Mouse (Mus musculus) megakaryocyte, embryonic 14.5 days (primary cell): ENCODE measurements around the gene Fam20b. TPM values are rescaled to one million over a fixed set of nuclear protein-coding genes. Genes with fewer than 3 reads are reported as not detected.

Experiments used
- H3K27me3 ChIP-seq: replicated peaks from 2 replicates; pipeline ENCODE3; 2012; ENCODE audit warnings: inconsistent platforms
- H3K36me3 ChIP-seq: replicated peaks from 2 replicates; pipeline ENCODE3; 2012; ENCODE audit warnings: low read length, inconsistent platforms, mixed read lengths
- H3K4me1 ChIP-seq: 2 replicates; pipeline ENCODE4 v1.6.1; 2012; ENCODE audit warnings: inconsistent platforms
- H3K4me3 ChIP-seq: replicated peaks from 2 replicates; pipeline ENCODE3; 2012; ENCODE audit warnings: moderate library complexity, mild to moderate bottlenecking, inconsistent platforms
- H3K9me3 ChIP-seq: 2 replicates; pipeline ENCODE4 v1.6.1; 2012; ENCODE audit warnings: inconsistent platforms
- FLI1 ChIP-seq: IDR thresholded peaks from 2 replicates; pipeline ENCODE4 v1.6.1; 2012; ENCODE audit warnings: low read length, inconsistent platforms, mixed read lengths
- GATA1 ChIP-seq: IDR thresholded peaks from 3 replicates; pipeline ENCODE4 v1.6.1; 2012; ENCODE audit warnings: mixed read lengths, low read length, inconsistent platforms, borderline replicate concordance
- polyA plus RNA-seq: library from polyadenylated mRNA; stranded (reverse); fragments of >175 nt; gene quantifications from 2 replicates; pipeline ENCODE4 v1.2.3, GENCODE M21; 2012; ENCODE audit warnings: low replicate concordance; ENCODE audit not compliant: insufficient read depth

Gene Fam20b
- polyA plus RNA-seq, result 1.3 and 6.0 TPM in 2 replicates

GRCm38 (mm10) chr1:156718950-156719805, at the start of gene Fam20b:
Fam20b (minus strand) TSS chr1:156719086.
- H3K4me1 ChIP-seq, result peaks cover 73% of the 10 kb centered on the region
- TF ChIP-seq FLI1 (no peak), GATA1 (no peak)
- no peaks in the 10 kb centered on the region for H3K9me3 ChIP-seq
- peaks cover 2% of the 10 kb centered on the region for H3K27me3 ChIP-seq
- peaks cover 18% of the 10 kb centered on the region for H3K36me3 ChIP-seq
- peak within 1 kb of the TSS; percentile 95 for H3K4me3 ChIP-seq

DNA sequence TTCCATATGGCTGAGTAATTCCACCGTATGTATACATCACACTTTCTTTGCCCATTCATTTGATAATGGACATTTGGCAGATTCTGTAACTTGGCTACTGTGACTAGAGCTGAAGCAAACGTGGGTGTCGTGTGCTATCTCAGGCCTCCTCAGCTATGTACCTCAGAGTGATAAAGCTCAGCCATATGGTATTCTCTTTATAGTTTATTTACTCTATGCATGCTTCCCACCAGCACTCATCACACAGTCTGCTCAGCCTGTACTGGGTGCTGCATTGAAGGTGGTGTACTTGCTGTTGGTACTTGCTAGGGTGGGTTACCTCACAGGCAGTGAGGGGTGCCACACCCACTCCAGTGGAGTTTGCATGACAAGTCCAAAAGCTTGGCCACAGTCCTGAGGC, 46.4 kb upstream of the Fam20b start:
- H3K27me3 ChIP-seq, result peaks cover 21% of the 10 kb centered on the region
- no peaks in the 10 kb centered on the region for H3K36me3 ChIP-seq
- TF ChIP-seq FLI1 (no peak), GATA1 (no peak)
- H3K4me3 ChIP-seq, result no peak overlapping the region
- H3K9me3 ChIP-seq, result peaks cover 53% of the 10 kb centered on the region
- H3K4me1 ChIP-seq, result no peaks in the 10 kb centered on the region

DNA sequence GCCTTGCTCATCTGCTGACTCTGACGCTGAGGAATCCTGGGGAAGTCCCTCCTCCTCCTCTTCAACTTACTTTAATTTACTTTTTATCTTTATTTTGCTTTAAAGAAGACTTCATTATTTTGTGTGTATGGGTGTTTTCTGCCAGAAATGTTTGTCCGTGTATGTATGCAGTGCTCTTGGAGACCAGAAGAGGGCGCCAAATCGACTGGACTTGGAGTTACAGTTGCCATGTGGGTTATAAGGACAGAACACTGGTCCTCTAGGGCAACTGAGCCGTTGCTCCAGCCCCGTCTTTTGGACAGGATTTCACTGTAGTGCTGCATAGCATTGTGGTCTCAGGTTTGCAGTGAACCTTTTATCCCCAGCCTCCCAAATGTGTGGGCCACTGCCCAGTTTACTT, 45.7 kb upstream of the Fam20b start:
- Histone ChIP-seq H3K4me3 (no peak overlapping the region), H3K36me3 (no peaks in the 10 kb centered on the region), H3K9me3 (peaks cover 48% of the 10 kb centered on the region), H3K4me1 (no peaks in the 10 kb centered on the region), H3K27me3 (peaks cover 15% of the 10 kb centered on the region)
- TF ChIP-seq FLI1 (no peak), GATA1 (no peak)

DNA sequence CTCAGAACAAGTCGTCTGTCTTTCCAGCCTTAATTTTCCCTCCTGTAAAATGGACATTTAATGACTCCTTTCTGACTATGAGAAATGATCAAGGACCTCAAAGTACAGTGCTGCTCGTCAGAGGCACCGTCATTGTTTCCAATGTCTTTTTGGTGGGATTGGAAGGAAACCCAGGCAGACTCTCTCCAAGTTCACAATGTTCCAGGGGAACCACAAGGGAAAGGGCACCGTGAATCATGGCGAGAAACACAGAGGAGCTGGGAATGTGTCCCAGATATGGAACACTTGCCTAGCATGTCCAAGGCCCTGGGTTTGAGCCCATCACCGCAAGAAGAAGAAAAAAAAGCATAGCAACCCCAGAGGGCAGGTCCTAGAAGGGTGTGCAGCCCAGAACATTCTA, 44.4 kb upstream of the Fam20b start:
- Histone ChIP-seq H3K4me3 (no peak overlapping the region), H3K36me3 (no peaks in the 10 kb centered on the region), H3K27me3 (peaks cover 16% of the 10 kb centered on the region), H3K4me1 (peaks cover 2% of the 10 kb centered on the region; the same call in 1 of the 2 replicates), H3K9me3 (peaks cover 36% of the 10 kb centered on the region)
- TF ChIP-seq GATA1 (no peak), FLI1 (no peak)

- no peaks in the 10 kb centered on the region for H3K36me3 ChIP-seq
- no peak overlapping the region for H3K4me3 ChIP-seq
- TF ChIP-seq GATA1 (no peak), FLI1 (no peak)
- peaks cover 3% of the 10 kb centered on the region; the same call in 1 of the 2 replicates for H3K4me1 ChIP-seq
- H3K9me3 ChIP-seq, result peaks cover 22% of the 10 kb centered on the region
- peaks cover 20% of the 10 kb centered on the region for H3K27me3 ChIP-seq
Measured at GRCm38 (mm10) chr1:156761430-156761801, 42.5 kb upstream of the Fam20b start.

DNA sequence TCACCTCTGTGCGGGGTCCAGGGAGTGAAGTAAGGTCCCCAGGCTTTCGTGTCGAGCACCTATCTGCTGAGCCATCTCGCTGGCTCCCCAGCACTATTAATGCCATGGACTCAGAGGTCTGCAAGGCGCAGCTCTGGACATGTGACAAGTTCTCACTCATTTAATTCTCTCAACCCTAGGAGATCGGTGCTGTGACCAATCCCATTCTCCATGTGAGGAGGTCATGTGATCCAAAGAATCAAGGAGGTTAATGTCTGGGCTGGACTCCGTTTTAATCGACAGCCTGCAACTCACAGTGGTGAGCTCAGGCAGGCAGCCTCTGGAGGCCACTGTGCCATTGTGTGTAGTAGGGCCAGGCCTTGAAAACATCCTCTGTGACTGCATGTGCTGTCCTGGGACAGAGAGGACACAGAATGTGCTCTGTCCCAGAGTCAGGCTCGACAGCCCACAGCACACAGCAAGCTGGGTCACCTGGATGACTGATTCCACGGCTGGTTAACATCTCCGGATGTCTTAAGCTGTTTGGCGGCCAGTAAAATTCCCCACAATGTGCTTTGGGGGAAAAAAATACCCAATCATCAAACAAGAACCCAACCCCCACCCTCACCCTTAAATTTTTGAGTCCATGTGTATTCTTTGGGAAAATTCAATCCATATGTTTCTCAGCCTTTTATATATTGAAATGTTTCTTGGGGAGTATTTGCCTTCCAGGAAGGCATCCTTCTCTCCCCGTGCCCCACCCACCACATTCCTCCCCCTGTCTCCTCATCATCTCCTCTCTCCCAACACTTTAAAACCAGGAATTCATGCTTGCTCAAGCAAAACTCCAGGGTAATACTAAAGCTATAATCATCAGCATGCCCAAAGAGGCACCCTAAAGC, 41.9 kb upstream of the Fam20b start:
- Histone ChIP-seq H3K27me3 (peaks cover 22% of the 10 kb centered on the region), H3K4me1 (peaks cover 3% of the 10 kb centered on the region; the same call in 1 of the 2 replicates), H3K9me3 (peaks cover 23% of the 10 kb centered on the region), H3K36me3 (no peaks in the 10 kb centered on the region), H3K4me3 (no peak overlapping the region)
- TF ChIP-seq GATA1 (no peak), FLI1 (no peak)

DNA sequence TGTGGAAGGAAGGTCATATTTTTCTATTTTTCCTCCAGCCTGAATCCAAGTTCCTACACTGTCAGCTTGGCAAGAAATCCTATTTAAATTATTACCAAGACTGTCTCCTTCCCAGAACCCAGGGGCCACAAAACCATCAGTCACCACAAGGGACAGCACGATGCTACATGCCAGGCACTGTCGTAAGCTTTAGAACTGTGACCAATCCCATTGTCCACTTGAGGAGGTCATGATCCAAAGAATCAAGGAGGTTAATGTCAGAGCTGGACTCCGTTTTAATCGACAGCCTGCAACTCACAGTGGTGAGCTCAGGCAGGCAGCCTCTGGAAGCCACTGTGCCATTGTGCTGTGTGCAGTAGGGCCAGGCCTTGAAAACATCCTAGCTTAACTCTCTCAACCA, 39.4 kb upstream of the Fam20b start:
- peaks cover 21% of the 10 kb centered on the region for H3K27me3 ChIP-seq

DNA sequence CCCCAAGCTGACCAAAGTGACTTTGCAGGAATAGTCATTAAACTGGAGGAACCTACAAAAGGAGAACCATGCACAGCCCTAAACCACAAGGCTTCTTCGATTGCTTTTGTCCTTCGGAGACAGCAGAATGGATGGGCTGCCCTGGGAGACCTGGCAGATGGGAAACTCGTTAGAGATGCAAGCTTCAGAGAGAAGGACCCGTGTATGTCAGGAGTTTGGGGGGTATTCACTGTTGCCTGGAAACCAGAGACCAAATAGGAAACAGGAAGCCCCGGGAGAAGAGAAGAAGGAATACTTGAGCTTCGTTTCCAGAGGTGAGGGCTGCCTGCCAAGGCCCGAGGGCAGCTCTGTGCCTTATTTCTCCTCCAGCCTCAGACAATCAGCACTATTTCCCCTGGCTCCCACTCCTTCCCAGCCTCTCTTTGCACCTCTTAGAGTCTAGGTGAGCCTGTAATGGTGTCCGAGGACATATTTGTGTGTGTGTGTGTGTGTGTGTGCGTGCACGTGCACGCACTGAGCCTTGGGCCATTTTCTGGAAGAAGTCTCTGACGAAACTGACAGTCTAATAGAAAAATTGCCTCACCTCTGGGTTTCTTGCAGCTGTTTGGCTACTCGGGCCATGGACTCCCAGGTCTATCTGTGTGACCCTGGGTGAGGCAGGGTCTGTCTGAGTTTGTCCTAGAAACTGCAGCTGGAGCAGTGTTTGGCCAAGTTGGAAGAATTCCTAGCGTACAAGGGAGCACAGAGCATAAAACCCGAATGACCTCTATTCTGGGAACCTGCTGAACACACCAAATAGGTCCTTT, 35.9 kb upstream of the Fam20b start:
- Histone ChIP-seq H3K9me3 (peaks cover 8% of the 10 kb centered on the region), H3K27me3 (peaks cover 8% of the 10 kb centered on the region), H3K36me3 (no peaks in the 10 kb centered on the region), H3K4me1 (peaks cover 34% of the 10 kb centered on the region), H3K4me3 (no peak overlapping the region)
- no peak for TF ChIP-seq FLI1
- TF ChIP-seq GATA1, result no peak

More for the DNA sequence above, 39.4 kb upstream of the Fam20b start:
- Histone ChIP-seq H3K36me3 (no peaks in the 10 kb centered on the region), H3K9me3 (peaks cover 10% of the 10 kb centered on the region), H3K4me1 (peaks cover 9% of the 10 kb centered on the region), H3K4me3 (no peak overlapping the region)
- TF ChIP-seq FLI1 (no peak), GATA1 (no peak)

- Histone ChIP-seq H3K4me3 (no peak overlapping the region), H3K4me1 (peaks cover 49% of the 10 kb centered on the region)
Measured at GRCm38 (mm10) chr1:156752990-156753389, 34.1 kb upstream of the Fam20b start.

More at GRCm38 (mm10) chr1:156752990-156753389, 34.1 kb upstream of the Fam20b start:
- TF ChIP-seq GATA1 (no peak), FLI1 (no peak)
- peaks cover 12% of the 10 kb centered on the region for H3K9me3 ChIP-seq
- H3K27me3 ChIP-seq, result peaks cover 6% of the 10 kb centered on the region
- peaks cover 6% of the 10 kb centered on the region for H3K36me3 ChIP-seq
